Mouse (Mus musculus) hindbrain, embryonic 14.5 days (tissue): ENCODE data around the gene Pax6. TPM values are rescaled to one million over a fixed set of nuclear protein-coding genes. Genes with fewer than 3 reads are reported as not detected.

Experiments
- ATAC-seq: fragments of 200-750 bp; cut with Nextera tagmentation; 2 replicates; pipeline ENCODE4 v1.8.0; 2017; ENCODE audit warnings: moderate number of reproducible peaks, mild to moderate bottlenecking, moderate TSS enrichment, moderate library complexity; ENCODE audit not compliant: low FRiP score
- DNase-seq: peaks from one replicate; pipeline ENCODE4 v3.0.0-alpha.2; 2015; ENCODE audit warnings: low spot score
- H3K27ac ChIP-seq: fragments of 300-500 bp; sonication (generic); 2 replicates; pipeline ENCODE4 v1.5.1; 2014; ENCODE audit warnings: mild to moderate bottlenecking, moderate library complexity
- H3K27me3 ChIP-seq: fragments of 300-500 bp; sonication (generic); 2 replicates; pipeline ENCODE4 v1.6.1; 2014; ENCODE audit warnings: mild to moderate bottlenecking, low read length, mixed read lengths; ENCODE audit not compliant: control insufficient read depth, insufficient read depth
- H3K36me3 ChIP-seq: fragments of 300-500 bp; sonication (generic); replicated peaks from 2 replicates; pipeline ENCODE4 v1.6.1; 2014; ENCODE audit not compliant: control insufficient read depth, insufficient read depth
- H3K4me1 ChIP-seq: fragments of 300-500 bp; sonication (generic); replicated peaks from 2 replicates; pipeline ENCODE4 v1.6.1; 2014; ENCODE audit warnings: antibody characterized with exemption, low read length, mixed read lengths; ENCODE audit not compliant: control insufficient read depth, insufficient read depth
- H3K4me2 ChIP-seq: fragments of 300-500 bp; sonication (generic); replicated peaks from 2 replicates; pipeline ENCODE4 v1.6.1; 2014; ENCODE audit warnings: mild to moderate bottlenecking, moderate library complexity
- H3K4me3 ChIP-seq: fragments of 300-500 bp; sonication (generic); replicated peaks from 2 replicates; pipeline ENCODE4 v1.5.1; 2014; ENCODE audit warnings: mild to moderate bottlenecking, low read length
- H3K9ac ChIP-seq: fragments of 300-500 bp; sonication (generic); 2 replicates; pipeline ENCODE4 v1.6.1; 2014
- H3K9me3 ChIP-seq: fragments of 300-500 bp; sonication (generic); 2 replicates; pipeline ENCODE4 v1.6.1; 2016; ENCODE audit warnings: low read length; ENCODE audit not compliant: control insufficient read depth
- WGBS: fragments of 180-500 bp; shearing (Covaris S2); extraction: QIAGEN DNeasy Blood & Tissue Kit; methylation state at CpG from one replicate; pipeline ENCODE4 v1.1.7; 2014; 5-methylcytosine and 5-hydroxymethylcytosine counted together
- polyA plus RNA-seq: library from polyadenylated mRNA; unstranded; fragments of >200 nt; fragmentation: Nextera tagmentation; extraction: Ambion mirVana; gene quantifications from 2 replicates; pipeline ENCODE4 v1.2.1, GENCODE M21; 2014

Pax6 gene
- polyA plus RNA-seq, 1 experiment from 2014 or later = 26.9 TPM

- H3K4me2 ChIP-seq = peak overlapping the region; percentile 62
- H3K4me3 ChIP-seq = peak overlapping the region; percentile 39
- H3K36me3 ChIP-seq = no peaks in the 10 kb centered on the region
- no peaks in the 10 kb centered on the region for H3K9me3 ChIP-seq
- DNase-seq = peak; percentile 80
- ATAC-seq = peak; percentile 84
- under 1% methylated on average over 49 of the region's 49 CpGs for WGBS
- peak overlapping the region; percentile 71 for H3K9ac ChIP-seq
- H3K27ac ChIP-seq = peak overlapping the region; percentile 71
- peaks cover 96% of the 10 kb centered on the region for H3K27me3 ChIP-seq
- H3K4me1 ChIP-seq = peaks cover 7% of the 10 kb centered on the region; the same call in 1 of the 2 replicates
Measured at GRCm38 (mm10) chr2:105674875-105675729, 6.4 kb downstream of the Pax6 start.

- peaks cover 7% of the 10 kb centered on the region; the same call in 1 of the 2 replicates for H3K4me1 ChIP-seq
- DNase-seq = no peak
- no peak for ATAC-seq
- peak overlapping the region; percentile 62 for H3K4me2 ChIP-seq
- H3K36me3 ChIP-seq = no peaks in the 10 kb centered on the region
- H3K27me3 ChIP-seq = peaks cover 96% of the 10 kb centered on the region
- WGBS = 0% methylated on average over 11 of the region's 11 CpGs
- peak overlapping the region; percentile 71 for H3K9ac ChIP-seq
- H3K9me3 ChIP-seq = no peaks in the 10 kb centered on the region
- H3K4me3 ChIP-seq = peak overlapping the region; percentile 39
- peak overlapping the region; percentile 63 for H3K27ac ChIP-seq
Measured at GRCm38 (mm10) chr2:105675730-105676079, 7.0 kb downstream of the Pax6 start.

GRCm38 (mm10) chr2:105676080-105676908 lies 7.6 kb downstream of the Pax6 start:
- Histone ChIP-seq H3K4me3 (peak overlapping the region; percentile 39), H3K4me2 (peak overlapping the region; percentile 62), H3K9ac (peak overlapping the region; percentile 71), H3K27ac (peak overlapping the region; percentile 63), H3K27me3 (peaks cover 96% of the 10 kb centered on the region), H3K36me3 (no peaks in the 10 kb centered on the region), H3K9me3 (no peaks in the 10 kb centered on the region), H3K4me1 (peaks cover 7% of the 10 kb centered on the region; the same call in 1 of the 2 replicates)
- DNase-seq (peak; percentile 48), ATAC-seq (no peak)
- under 1% methylated on average over 73 of the region's 77 CpGs for WGBS

GRCm38 (mm10) chr2:105676909-105677433 lies 8.3 kb downstream of the Pax6 start:
- Histone ChIP-seq H3K27me3 (peaks cover 93% of the 10 kb centered on the region), H3K9me3 (no peaks in the 10 kb centered on the region), H3K4me2 (peak overlapping the region; percentile 62), H3K9ac (peak overlapping the region; percentile 71), H3K4me1 (peaks cover 7% of the 10 kb centered on the region; the same call in 1 of the 2 replicates), H3K36me3 (no peaks in the 10 kb centered on the region), H3K27ac (peak overlapping the region; percentile 63), H3K4me3 (peak overlapping the region; percentile 39)
- ATAC-seq (no peak), DNase-seq (no peak)
- WGBS = under 1% methylated on average over 11 of the region's 11 CpGs

- H3K9ac ChIP-seq = peak overlapping the region; percentile 71
- no peaks in the 10 kb centered on the region for H3K36me3 ChIP-seq
- DNase-seq = no peak
- peak overlapping the region; percentile 48 for H3K27ac ChIP-seq
- peak overlapping the region; percentile 62 for H3K4me2 ChIP-seq
- peaks cover 88% of the 10 kb centered on the region for H3K27me3 ChIP-seq
- ATAC-seq = no peak
- H3K9me3 ChIP-seq = no peaks in the 10 kb centered on the region
- H3K4me1 ChIP-seq = peaks cover 7% of the 10 kb centered on the region; the same call in 1 of the 2 replicates
- WGBS = 1% methylated on average over 11 of the region's 11 CpGs
- H3K4me3 ChIP-seq = peak overlapping the region; percentile 39
Measured at GRCm38 (mm10) chr2:105677434-105678105, 8.9 kb downstream of the Pax6 start.

- H3K4me3 ChIP-seq = peak overlapping the region; percentile 39
- peaks cover 87% of the 10 kb centered on the region for H3K27me3 ChIP-seq
- H3K36me3 ChIP-seq = no peaks in the 10 kb centered on the region
- no peaks in the 10 kb centered on the region for H3K9me3 ChIP-seq
- DNase-seq (no peak), ATAC-seq (no peak)
- H3K27ac ChIP-seq = no peak overlapping the region
- peaks cover 7% of the 10 kb centered on the region; the same call in 1 of the 2 replicates for H3K4me1 ChIP-seq
- H3K9ac ChIP-seq = peak overlapping the region; percentile 48; the same call in 1 of the 2 replicates
- H3K4me2 ChIP-seq = peak overlapping the region; percentile 41
- WGBS = 4% methylated on average over 4 of the region's 4 CpGs
Measured at GRCm38 (mm10) chr2:105678306-105678705, 9.6 kb downstream of the Pax6 start.

- DNase-seq = no peak
- H3K4me1 ChIP-seq = peaks cover 7% of the 10 kb centered on the region; the same call in 1 of the 2 replicates
- H3K27me3 ChIP-seq = peaks cover 85% of the 10 kb centered on the region
- no peak for ATAC-seq
- H3K4me3 ChIP-seq = peak overlapping the region; percentile 39
- H3K9me3 ChIP-seq = no peaks in the 10 kb centered on the region
- H3K27ac ChIP-seq = no peak overlapping the region; the same call in 1 of the 2 replicates
- 7% methylated on average over 7 of the region's 7 CpGs for WGBS
- H3K36me3 ChIP-seq = no peaks in the 10 kb centered on the region
- H3K4me2 ChIP-seq = peak overlapping the region; percentile 41
- peak overlapping the region; percentile 48 for H3K9ac ChIP-seq
Measured at GRCm38 (mm10) chr2:105678880-105679321, 10.2 kb downstream of the Pax6 start.

GRCm38 (mm10) chr2:105679331-105679730 lies 10.6 kb downstream of the Pax6 start:
- H3K4me3 ChIP-seq = peak overlapping the region; percentile 39

More at GRCm38 (mm10) chr2:105679331-105679730, 10.6 kb downstream of the Pax6 start:
- peaks cover 85% of the 10 kb centered on the region for H3K27me3 ChIP-seq
- H3K4me1 ChIP-seq = peaks cover 5% of the 10 kb centered on the region; the same call in 1 of the 2 replicates
- no peaks in the 10 kb centered on the region for H3K36me3 ChIP-seq
- DNase-seq = no peak
- no peaks in the 10 kb centered on the region for H3K9me3 ChIP-seq
- WGBS = 0% methylated on average over 2 of the region's 2 CpGs
- no peak for ATAC-seq
- peak overlapping the region; percentile 48 for H3K9ac ChIP-seq
- H3K4me2 ChIP-seq = peak overlapping the region; percentile 41
- no peak overlapping the region; the same call in 1 of the 2 replicates for H3K27ac ChIP-seq
